Mouse (Mus musculus): ENCODE measurements around the gene Kpna6. TPM values are rescaled to one million over a fixed set of nuclear protein-coding genes. Genes with fewer than 3 reads are reported as not detected.
A peak's percentile ranks its signal among the peaks of the same experiment; 100 is the strongest.

Kpna6 gene
- polyA plus RNA-seq, 1 experiment, result 41.7 TPM

DNA sequence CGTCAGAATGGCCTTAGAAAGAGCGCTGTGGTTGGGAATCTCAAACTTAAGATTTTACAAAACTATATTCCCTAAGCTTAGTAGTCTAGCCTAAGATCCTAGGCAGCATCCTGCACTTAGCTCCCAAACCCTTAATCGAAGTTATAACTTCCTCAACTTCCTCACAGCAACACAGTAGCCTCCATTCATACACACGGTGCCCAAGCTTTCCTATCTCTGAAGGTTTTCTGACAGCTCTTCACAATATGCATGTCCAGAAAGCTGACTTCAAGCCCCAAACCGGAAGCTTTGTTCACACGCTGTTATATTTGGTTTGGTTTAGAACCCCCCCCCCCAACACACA is 23.2 kb upstream of the Kpna6 start:
- TF ChIP-seq POLR2A (IDR thresholded peaks at IDR 0.05; ENCODE audit: borderline replicate concordance, extremely low read depth, insufficient read depth, insufficient read length, poor library complexity, severe bottlenecking) (no peak), CTCF (IDR thresholded peaks at IDR 0.05; ENCODE audit: borderline replicate concordance, extremely low read depth, insufficient read depth, insufficient read length) (no peak)
- no peak for DNase-seq (ENCODE audit: low read depth)

DNA sequence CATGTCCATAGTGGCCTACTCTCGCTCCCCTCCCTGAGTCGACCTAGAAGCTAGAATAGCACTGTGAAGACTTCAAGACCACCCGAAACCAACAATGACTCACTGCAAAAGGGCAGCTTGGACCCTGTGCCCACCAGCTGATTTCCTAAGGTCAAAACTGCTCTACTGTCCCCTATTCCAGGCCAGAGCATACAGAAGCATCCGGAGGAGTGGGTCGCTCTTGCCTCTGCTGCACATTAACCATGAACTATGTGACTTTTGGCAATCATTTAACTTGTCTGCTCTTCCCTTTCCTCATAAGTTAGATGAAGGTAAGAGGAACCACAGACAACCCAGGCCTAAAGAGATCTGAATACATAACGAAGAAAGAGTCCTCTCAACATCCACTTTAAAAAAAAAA is 12.0 kb upstream of the Kpna6 start:
- DNase-seq (ENCODE audit: low read depth), result no peak
- TF ChIP-seq POLR2A (IDR thresholded peaks at IDR 0.05; ENCODE audit: borderline replicate concordance, extremely low read depth, insufficient read depth, insufficient read length, poor library complexity, severe bottlenecking) (no peak), CTCF (IDR thresholded peaks at IDR 0.05; ENCODE audit: borderline replicate concordance, extremely low read depth, insufficient read depth, insufficient read length) (no peak)

- DNase-seq (ENCODE audit: low read depth), result no peak
- TF ChIP-seq POLR2A (IDR thresholded peaks at IDR 0.05; ENCODE audit: borderline replicate concordance, extremely low read depth, insufficient read depth, insufficient read length, poor library complexity, severe bottlenecking), result no peak
- no peak for TF ChIP-seq CTCF (IDR thresholded peaks at IDR 0.05; ENCODE audit: borderline replicate concordance, extremely low read depth, insufficient read depth, insufficient read length)
These were observed 11.4 kb upstream of the Kpna6 start for GRCm38 (mm10) chr4:129683901-129684493.

DNA sequence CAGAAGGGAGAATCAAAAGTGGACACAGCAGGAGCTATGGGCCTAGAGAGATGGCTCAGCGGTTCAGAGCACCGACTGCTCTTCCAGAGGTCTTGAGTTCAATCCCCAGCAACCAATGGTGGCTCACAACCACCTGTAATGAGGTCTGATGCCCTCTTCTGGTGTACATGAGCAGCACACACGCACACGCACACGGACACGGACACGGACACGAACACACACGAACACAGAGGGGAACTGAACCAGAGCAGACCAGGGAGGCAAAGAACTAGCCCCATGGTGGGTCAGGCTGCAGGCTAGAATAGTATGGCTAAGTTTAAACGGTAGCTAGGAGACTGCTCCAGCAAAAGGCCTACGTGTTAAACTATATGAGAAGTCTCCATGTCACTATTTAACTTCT is 9.3 kb upstream of the Kpna6 start:
- no peak for DNase-seq (ENCODE audit: low read depth)
- no peak for TF ChIP-seq CTCF (IDR thresholded peaks at IDR 0.05; ENCODE audit: borderline replicate concordance, extremely low read depth, insufficient read depth, insufficient read length)
- no peak for TF ChIP-seq POLR2A (IDR thresholded peaks at IDR 0.05; ENCODE audit: borderline replicate concordance, extremely low read depth, insufficient read depth, insufficient read length, poor library complexity, severe bottlenecking)

- TF ChIP-seq CTCF (IDR thresholded peaks at IDR 0.05; ENCODE audit: borderline replicate concordance, extremely low read depth, insufficient read depth, insufficient read length), result no peak
- 0 out of 2 replicates have a peak, but pooled peaks have one; percentile 3 for TF ChIP-seq POLR2A (IDR thresholded peaks at IDR 0.05; ENCODE audit: borderline replicate concordance, extremely low read depth, insufficient read depth, insufficient read length, poor library complexity, severe bottlenecking)
- no peak for DNase-seq (ENCODE audit: low read depth)
These were observed 397 bp upstream of the Kpna6 start for GRCm38 (mm10) chr4:129672878-129673449.

DNA sequence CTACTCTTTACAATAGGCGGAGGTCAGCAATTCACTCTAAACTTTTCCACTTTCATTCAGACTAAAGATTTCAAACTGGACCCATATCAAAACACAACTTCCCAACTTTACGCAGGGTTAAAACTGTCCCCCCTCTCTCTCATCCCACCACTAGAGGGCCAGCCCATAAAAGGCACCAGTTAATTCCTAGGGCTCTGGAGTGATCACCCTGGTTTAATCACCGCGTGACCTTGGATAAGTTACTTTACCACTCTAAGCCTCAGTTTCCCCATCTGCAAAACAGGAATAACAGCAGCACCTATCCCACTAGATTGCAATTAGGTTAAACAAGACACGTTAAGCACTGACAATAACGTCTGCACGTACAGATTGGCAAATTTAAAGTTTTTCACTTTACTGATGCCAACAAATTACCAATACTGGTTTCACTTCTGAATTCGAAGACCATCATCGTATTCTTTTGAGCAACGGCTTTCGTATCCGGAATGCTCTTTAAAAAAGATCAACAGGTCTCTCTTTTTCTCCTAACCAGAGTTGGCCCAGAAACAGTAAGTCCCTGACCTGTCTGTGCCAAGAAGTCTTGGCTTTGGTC is 980 bp downstream of the Kpna6 start:
- peak; percentile 64 for DNase-seq (ENCODE audit: low read depth)
- TF ChIP-seq POLR2A (IDR thresholded peaks at IDR 0.05; ENCODE audit: borderline replicate concordance, extremely low read depth, insufficient read depth, insufficient read length, poor library complexity, severe bottlenecking), result no peak
- peak; percentile 80; the same call in 1 of the 2 replicates for TF ChIP-seq CTCF (IDR thresholded peaks at IDR 0.05; ENCODE audit: borderline replicate concordance, extremely low read depth, insufficient read depth, insufficient read length)

- DNase-seq (ENCODE audit: low read depth), result no peak
- TF ChIP-seq POLR2A (IDR thresholded peaks at IDR 0.05; ENCODE audit: borderline replicate concordance, extremely low read depth, insufficient read depth, insufficient read length, poor library complexity, severe bottlenecking), result no peak
- TF ChIP-seq CTCF (IDR thresholded peaks at IDR 0.05; ENCODE audit: borderline replicate concordance, extremely low read depth, insufficient read depth, insufficient read length), result no peak
These were observed 10.2 kb downstream of the Kpna6 start for GRCm38 (mm10) chr4:129662255-129662813.

- TF ChIP-seq POLR2A (IDR thresholded peaks at IDR 0.05; ENCODE audit: borderline replicate concordance, extremely low read depth, insufficient read depth, insufficient read length, poor library complexity, severe bottlenecking), result no peak
- no peak for TF ChIP-seq CTCF (IDR thresholded peaks at IDR 0.05; ENCODE audit: borderline replicate concordance, extremely low read depth, insufficient read depth, insufficient read length)
- no peak for DNase-seq (ENCODE audit: low read depth)
These were observed 11.0 kb downstream of the Kpna6 start for GRCm38 (mm10) chr4:129661584-129661983.

- TF ChIP-seq CTCF (IDR thresholded peaks at IDR 0.05; ENCODE audit: borderline replicate concordance, extremely low read depth, insufficient read depth, insufficient read length) (no peak), POLR2A (IDR thresholded peaks at IDR 0.05; ENCODE audit: borderline replicate concordance, extremely low read depth, insufficient read depth, insufficient read length, poor library complexity, severe bottlenecking) (no peak)
- DNase-seq (ENCODE audit: low read depth), result no peak
These were observed 17.8 kb downstream of the Kpna6 start for GRCm38 (mm10) chr4:129654770-129655169.

DNA sequence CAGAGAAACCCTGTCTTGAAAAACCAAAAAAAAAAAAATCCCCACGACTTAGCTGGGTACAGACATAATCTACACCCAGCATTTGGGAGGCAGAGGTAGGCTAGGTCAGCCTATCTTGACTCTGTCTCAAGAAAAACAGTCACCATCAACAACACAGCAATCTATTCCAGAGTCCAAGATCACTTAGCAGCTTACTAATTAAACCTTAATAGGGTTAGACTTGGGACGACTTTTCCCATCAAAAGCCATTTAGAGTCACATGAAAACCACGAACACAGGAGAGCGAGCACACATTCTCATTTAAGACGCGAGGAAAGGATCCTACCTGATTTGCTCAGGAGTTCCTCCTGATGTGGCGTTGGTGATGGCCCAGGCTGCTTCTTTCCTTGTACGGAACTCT is 22.2 kb downstream of the Kpna6 start:
- no peak for TF ChIP-seq CTCF (IDR thresholded peaks at IDR 0.05; ENCODE audit: borderline replicate concordance, extremely low read depth, insufficient read depth, insufficient read length)
- no peak for TF ChIP-seq POLR2A (IDR thresholded peaks at IDR 0.05; ENCODE audit: borderline replicate concordance, extremely low read depth, insufficient read depth, insufficient read length, poor library complexity, severe bottlenecking)
- no peak for DNase-seq (ENCODE audit: low read depth)

DNA sequence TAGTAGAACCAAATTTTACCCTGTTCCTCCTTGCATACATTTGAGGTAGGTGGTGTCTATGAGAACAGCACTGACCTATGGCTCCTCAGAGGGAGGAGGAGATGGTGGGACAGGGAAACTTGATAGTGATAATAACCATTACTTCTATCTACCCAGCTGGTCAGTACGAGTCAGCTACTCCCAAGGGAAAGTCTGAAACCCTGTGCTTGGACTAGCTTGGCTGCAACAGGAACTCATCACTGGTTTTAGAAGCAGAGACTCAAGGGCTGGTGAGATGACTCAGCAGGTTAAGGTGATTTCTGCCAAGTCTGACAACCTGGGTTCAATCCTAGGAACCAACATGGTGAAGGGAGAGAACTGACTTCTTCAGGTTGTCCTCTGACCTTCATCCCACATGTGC is 23.9 kb downstream of the Kpna6 start:
- DNase-seq (ENCODE audit: low read depth), result no peak
- TF ChIP-seq POLR2A (IDR thresholded peaks at IDR 0.05; ENCODE audit: borderline replicate concordance, extremely low read depth, insufficient read depth, insufficient read length, poor library complexity, severe bottlenecking) (no peak), CTCF (IDR thresholded peaks at IDR 0.05; ENCODE audit: borderline replicate concordance, extremely low read depth, insufficient read depth, insufficient read length) (no peak)

Measured in brain, embryonic 14.5 days (tissue).